Mouse (Mus musculus) heart, embryonic 15.5 days (tissue): ENCODE data around the gene Jmy. TPM values are rescaled to one million over a fixed set of nuclear protein-coding genes. Genes with fewer than 3 reads are reported as not detected.

Source experiments
- ATAC-seq: fragments of 200-750 bp; cut with Nextera tagmentation; replicated peaks from 2 replicates; pipeline ENCODE4 v1.8.0; 2017; ENCODE audit warnings: low read depth, moderate TSS enrichment; ENCODE audit not compliant: insufficient number of reproducible peaks, insufficient read depth, low FRiP score
- H3K27ac ChIP-seq: fragments of 300-500 bp; sonication (generic); 2 replicates; pipeline ENCODE4 v1.5.1; 2015; ENCODE audit warnings: mild to moderate bottlenecking, inconsistent platforms
- H3K27me3 ChIP-seq: fragments of 300-500 bp; sonication (generic); 2 replicates; pipeline ENCODE4 v1.6.1; 2015; ENCODE audit warnings: inconsistent platforms
- H3K36me3 ChIP-seq: fragments of 300-500 bp; sonication (generic); 2 replicates; pipeline ENCODE4 v1.6.1; 2015; ENCODE audit warnings: mild to moderate bottlenecking, inconsistent platforms
- H3K4me1 ChIP-seq: fragments of 300-500 bp; sonication (generic); replicated peaks from 2 replicates; pipeline ENCODE4 v1.6.1; 2015; ENCODE audit warnings: inconsistent platforms
- H3K4me2 ChIP-seq: fragments of 300-500 bp; sonication (generic); 2 replicates; pipeline ENCODE4 v1.6.1; 2015; ENCODE audit warnings: inconsistent platforms, mild to moderate bottlenecking, moderate library complexity
- H3K4me3 ChIP-seq: fragments of 300-500 bp; sonication (generic); 2 replicates; pipeline ENCODE4 v1.5.1; 2015; ENCODE audit warnings: mild to moderate bottlenecking, inconsistent platforms
- H3K9ac ChIP-seq: fragments of 300-500 bp; sonication (generic); 2 replicates; pipeline ENCODE4 v1.6.1; 2015; ENCODE audit warnings: mild to moderate bottlenecking, inconsistent platforms
- H3K9me3 ChIP-seq: fragments of 300-500 bp; sonication (generic); replicated peaks from 2 replicates; pipeline ENCODE4 v1.6.1; 2016; ENCODE audit warnings: inconsistent platforms
- WGBS: fragments of 180-500 bp; shearing (Covaris S2); methylation state at CpG from one replicate; pipeline ENCODE4 v1.1.7; 2015; ENCODE audit warnings: mixed read lengths; 5-methylcytosine and 5-hydroxymethylcytosine counted together
- polyA plus RNA-seq: library from polyadenylated mRNA; unstranded; fragments of >200 nt; fragmentation: Nextera tagmentation; extraction: Ambion mirVana; gene quantifications from 2 replicates; pipeline ENCODE4 v1.2.1, GENCODE M21; 2015

Gene Jmy
- polyA plus RNA-seq, 1 experiment from 2014 or later: 5.9 TPM

- Histone ChIP-seq H3K4me1 (peaks cover 13% of the 10 kb centered on the region), H3K9me3 (no peaks in the 10 kb centered on the region), H3K4me2 (peak overlapping the region; percentile 75), H3K9ac (peak overlapping the region; percentile 61), H3K4me3 (peak overlapping the region; percentile 93), H3K27ac (peak overlapping the region; percentile 98), H3K27me3 (no peaks in the 10 kb centered on the region), H3K36me3 (no peaks in the 10 kb centered on the region)
- 11% methylated on average over 12 of the region's 12 CpGs for WGBS
- ATAC-seq: no peak
These were observed 495 bp upstream of the Jmy start for GRCm38 (mm10) chr13:93499973-93500633.

- ATAC-seq: peak; percentile 37
- under 1% methylated on average over 94 of the region's 94 CpGs for WGBS
- H3K27ac ChIP-seq: peak overlapping the region; percentile 98
- no peaks in the 10 kb centered on the region for H3K9me3 ChIP-seq
- peak overlapping the region; percentile 97 for H3K9ac ChIP-seq
- H3K36me3 ChIP-seq: peaks cover 5% of the 10 kb centered on the region
- H3K4me1 ChIP-seq: peaks cover 16% of the 10 kb centered on the region
- peak overlapping the region; percentile 75 for H3K4me2 ChIP-seq
- peak overlapping the region; percentile 93 for H3K4me3 ChIP-seq
- no peaks in the 10 kb centered on the region for H3K27me3 ChIP-seq
These were observed 1.1 kb downstream of the Jmy start for GRCm38 (mm10) chr13:93498211-93499166.

GRCm38 (mm10) chr13:93496977-93497376 lies 2.6 kb downstream of the Jmy start:
- peak overlapping the region; percentile 75 for H3K4me2 ChIP-seq
- no peak overlapping the region for H3K27ac ChIP-seq
- no peaks in the 10 kb centered on the region for H3K9me3 ChIP-seq
- H3K27me3 ChIP-seq: no peaks in the 10 kb centered on the region
- peaks cover 8% of the 10 kb centered on the region for H3K36me3 ChIP-seq
- peak overlapping the region; percentile 93 for H3K4me3 ChIP-seq
- 7% methylated on average over 1 of the region's 1 CpGs for WGBS
- H3K9ac ChIP-seq: peak overlapping the region; percentile 41; the same call in 1 of the 2 replicates
- ATAC-seq: no peak
- H3K4me1 ChIP-seq: peaks cover 16% of the 10 kb centered on the region

- H3K9ac ChIP-seq: no peak overlapping the region
- no peaks in the 10 kb centered on the region for H3K9me3 ChIP-seq
- no peak for ATAC-seq
- no peak overlapping the region for H3K4me3 ChIP-seq
- peaks cover 8% of the 10 kb centered on the region; the same call in 1 of the 2 replicates for H3K36me3 ChIP-seq
- no peaks in the 10 kb centered on the region for H3K27me3 ChIP-seq
- peaks cover 16% of the 10 kb centered on the region for H3K4me1 ChIP-seq
- H3K27ac ChIP-seq: no peak overlapping the region
- WGBS: 62% methylated on average over 2 of the region's 2 CpGs
- H3K4me2 ChIP-seq: no peak overlapping the region
These were observed 11.1 kb downstream of the Jmy start for GRCm38 (mm10) chr13:93488510-93488909.

GRCm38 (mm10) chr13:93487734-93488133 lies 11.9 kb downstream of the Jmy start:
- no peak overlapping the region for H3K9ac ChIP-seq

GRCm38 (mm10) chr13:93484276-93484675 lies 15.3 kb downstream of the Jmy start:
- Histone ChIP-seq H3K4me3 (no peak overlapping the region), H3K4me1 (peaks cover 11% of the 10 kb centered on the region), H3K36me3 (no peaks in the 10 kb centered on the region), H3K27ac (no peak overlapping the region), H3K9me3 (no peaks in the 10 kb centered on the region), H3K27me3 (no peaks in the 10 kb centered on the region), H3K9ac (no peak overlapping the region), H3K4me2 (no peak overlapping the region)
- no peak for ATAC-seq
- WGBS: 88% methylated on average over 3 of the region's 3 CpGs

More at GRCm38 (mm10) chr13:93487734-93488133, 11.9 kb downstream of the Jmy start:
- no peak overlapping the region for H3K4me2 ChIP-seq
- no peak for ATAC-seq
- peaks cover 16% of the 10 kb centered on the region for H3K4me1 ChIP-seq
- 97% methylated on average over 8 of the region's 8 CpGs for WGBS
- H3K4me3 ChIP-seq: no peak overlapping the region
- H3K9me3 ChIP-seq: no peaks in the 10 kb centered on the region
- peaks cover 5% of the 10 kb centered on the region; the same call in 1 of the 2 replicates for H3K36me3 ChIP-seq
- H3K27ac ChIP-seq: no peak overlapping the region
- H3K27me3 ChIP-seq: no peaks in the 10 kb centered on the region

GRCm38 (mm10) chr13:93481110-93481509 lies 18.5 kb downstream of the Jmy start:
- H3K9me3 ChIP-seq: no peaks in the 10 kb centered on the region
- H3K9ac ChIP-seq: no peak overlapping the region
- ATAC-seq: no peak
- WGBS: 94% methylated on average over 3 of the region's 3 CpGs
- H3K27ac ChIP-seq: no peak overlapping the region
- no peak overlapping the region for H3K4me2 ChIP-seq
- H3K4me1 ChIP-seq: peaks cover 6% of the 10 kb centered on the region
- no peaks in the 10 kb centered on the region for H3K27me3 ChIP-seq
- H3K36me3 ChIP-seq: no peaks in the 10 kb centered on the region
- H3K4me3 ChIP-seq: no peak overlapping the region

GRCm38 (mm10) chr13:93478344-93478743 lies 21.3 kb downstream of the Jmy start:
- no peak overlapping the region for H3K27ac ChIP-seq
- H3K36me3 ChIP-seq: no peaks in the 10 kb centered on the region
- H3K4me2 ChIP-seq: no peak overlapping the region
- H3K9me3 ChIP-seq: no peaks in the 10 kb centered on the region
- H3K4me1 ChIP-seq: no peaks in the 10 kb centered on the region
- 92% methylated on average over 3 of the region's 3 CpGs for WGBS
- H3K27me3 ChIP-seq: no peaks in the 10 kb centered on the region
- H3K4me3 ChIP-seq: no peak overlapping the region
- no peak for ATAC-seq
- no peak overlapping the region for H3K9ac ChIP-seq

GRCm38 (mm10) chr13:93468355-93468754 lies 31.3 kb downstream of the Jmy start:
- no peak overlapping the region for H3K9ac ChIP-seq
- H3K9me3 ChIP-seq: no peaks in the 10 kb centered on the region
- H3K27ac ChIP-seq: no peak overlapping the region
- H3K4me1 ChIP-seq: no peaks in the 10 kb centered on the region
- no peak overlapping the region for H3K4me3 ChIP-seq
- H3K27me3 ChIP-seq: no peaks in the 10 kb centered on the region
- H3K36me3 ChIP-seq: peaks cover 22% of the 10 kb centered on the region
- no peak overlapping the region for H3K4me2 ChIP-seq
- ATAC-seq: no peak
- 92% methylated on average over 3 of the region's 3 CpGs for WGBS

- H3K27me3 ChIP-seq: no peaks in the 10 kb centered on the region
- no peak overlapping the region for H3K9ac ChIP-seq
- ATAC-seq: no peak
- no peak overlapping the region for H3K27ac ChIP-seq
- H3K4me1 ChIP-seq: 0 out of 2 replicates have a peak, but pooled peaks cover 3% of the 10 kb centered on the region
- peaks cover 24% of the 10 kb centered on the region for H3K36me3 ChIP-seq
- H3K4me2 ChIP-seq: no peak overlapping the region
- WGBS: 82% methylated on average over 7 of the region's 7 CpGs
- no peaks in the 10 kb centered on the region for H3K9me3 ChIP-seq
- H3K4me3 ChIP-seq: no peak overlapping the region
These were observed 40.0 kb downstream of the Jmy start for GRCm38 (mm10) chr13:93459566-93459965.

GRCm38 (mm10) chr13:93458616-93459015 lies 41.0 kb downstream of the Jmy start:
- Histone ChIP-seq H3K4me1 (0 out of 2 replicates have a peak, but pooled peaks cover 3% of the 10 kb centered on the region), H3K27me3 (no peaks in the 10 kb centered on the region), H3K4me3 (no peak overlapping the region), H3K27ac (peak overlapping the region; percentile 69), H3K4me2 (no peak overlapping the region), H3K36me3 (peaks cover 23% of the 10 kb centered on the region), H3K9me3 (no peaks in the 10 kb centered on the region), H3K9ac (no peak overlapping the region)
- no peak; the same call in 1 of the 2 replicates for ATAC-seq
- 44% methylated on average over 4 of the region's 4 CpGs for WGBS
